Mouse (Mus musculus) heart, postnatal 0 days (tissue): ENCODE data around the gene Galp.
"Not testable (repeated sequence)": the region's sequence is repeated elsewhere in the genome, so short reads cannot be mapped to it uniquely, and the experiment has no call there.

ENCODE experiments used
- CTCF ChIP-seq: IDR thresholded peaks from 2 replicates; pipeline ENCODE4 v1.5.1; 2016; ENCODE audit warnings: antibody characterized with exemption, control low read depth, low read depth
- EP300 ChIP-seq: IDR thresholded peaks from 2 replicates; pipeline ENCODE4 v1.6.1; 2016; ENCODE audit warnings: antibody characterized with exemption, low read depth

DNA sequence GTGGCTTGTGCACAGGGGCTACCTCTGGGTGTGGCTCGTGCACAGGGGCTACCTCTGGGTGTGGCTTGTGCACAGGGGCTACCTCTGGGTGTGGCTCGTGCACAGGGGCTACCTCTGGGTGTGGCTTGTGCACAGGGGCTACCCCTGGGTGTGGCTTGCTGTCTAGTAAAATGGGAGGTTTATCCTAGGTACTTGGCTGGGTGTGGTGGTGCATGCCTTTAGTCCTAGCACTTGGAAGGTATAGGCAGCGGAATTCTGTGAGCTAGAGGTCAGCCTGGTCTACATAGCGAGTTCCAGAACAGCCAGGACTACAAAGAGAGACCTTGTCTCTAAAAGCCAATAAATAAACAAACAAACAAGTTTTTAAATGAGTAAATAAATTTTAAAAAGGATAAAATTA is 17.8 kb downstream of the Galp start:
- TF ChIP-seq CTCF, EP300: not testable (repeated sequence)
